Comparison of ENCODE assay signal across 18 mouse cellular contexts in the genomic region with DNA sequence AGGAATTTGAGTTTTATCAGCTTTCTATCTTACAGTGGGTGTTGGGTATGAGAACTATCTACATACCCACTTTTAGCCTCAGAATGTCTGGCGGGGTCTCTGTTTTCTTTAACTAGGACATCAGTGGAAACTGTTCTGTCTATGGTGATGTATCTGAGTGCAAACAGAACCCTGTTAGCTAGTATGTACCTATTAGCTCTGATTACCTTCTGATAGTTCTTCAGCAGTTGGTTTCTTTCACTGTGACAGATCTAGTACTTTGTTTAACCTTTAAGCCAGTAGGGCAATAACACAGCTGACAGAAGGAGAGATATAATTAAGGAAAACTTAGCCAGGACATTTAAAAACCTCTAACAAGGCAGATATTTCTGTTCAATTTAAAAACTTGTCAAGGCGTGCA.
"Had no signal": no experiment of that assay in that cellular context is flagged by ENCODE, and none has a peak within 500 bp of the region (broad histone marks: within the 10 kb centered on the region; RNA-seq: fewer than 3 reads in every experiment).

No protein-coding gene starts in this region.

- H3K9me3 ChIP-seq: limb, embryonic 12.5 days; liver, embryonic 13.5 days; lung, embryonic 15.5 days; megakaryocyte, embryonic 14.5 days; midbrain, embryonic 15.5 days; neural tube, embryonic 13.5 days had no signal

- H3K4me1 ChIP-seq: limb, embryonic 12.5 days; liver, embryonic 13.5 days; lung, embryonic 15.5 days; megakaryocyte, embryonic 14.5 days; midbrain, embryonic 15.5 days; neural tube, embryonic 13.5 days had no signal

- DNase-seq: kidney, adult 9 months; kidney, postnatal 25 days; layer of hippocampus, adult 9-11 months; layer of hippocampus, postnatal 36 days; liver; liver, embryonic 13.5 days; liver, postnatal 0 days; lung, postnatal 14 days; right cerebral cortex, postnatal 14 days; thymus, adult 2 months; thymus, postnatal 25 days had no signal

- H3K36me3 ChIP-seq: limb, embryonic 12.5 days; liver, embryonic 13.5 days; lung, embryonic 15.5 days; midbrain, embryonic 15.5 days; neural tube, embryonic 13.5 days had no signal

- H3K4me3 ChIP-seq: limb, embryonic 12.5 days; liver, embryonic 13.5 days; lung, embryonic 15.5 days; megakaryocyte, embryonic 14.5 days; midbrain, embryonic 15.5 days; neural tube, embryonic 13.5 days had no signal

- H3K27ac ChIP-seq: limb, embryonic 12.5 days; liver, embryonic 13.5 days; lung, embryonic 15.5 days; macrophage; midbrain, embryonic 15.5 days; neural tube, embryonic 13.5 days had no signal

- H3K4me2 ChIP-seq: limb, embryonic 12.5 days; liver, embryonic 13.5 days; lung, embryonic 15.5 days; midbrain, embryonic 11.5 days; midbrain, embryonic 15.5 days; neural tube, embryonic 13.5 days had no signal

- H3K27me3 ChIP-seq: limb, embryonic 12.5 days; liver, embryonic 13.5 days; lung, embryonic 15.5 days; megakaryocyte, embryonic 14.5 days; midbrain, embryonic 15.5 days; neural tube, embryonic 13.5 days had no signal

- H3K9ac ChIP-seq: limb, embryonic 12.5 days; liver, embryonic 13.5 days; liver, postnatal 0 days; lung, embryonic 15.5 days; midbrain, embryonic 15.5 days; neural tube, embryonic 13.5 days had no signal

- ATAC-seq: liver, postnatal 0 days; midbrain, embryonic 15.5 days had no signal
